Mouse (Mus musculus): ENCODE results near the gene Hmgn2.
"Not testable (repeated sequence)": the region's sequence is repeated elsewhere in the genome, so short reads cannot be mapped to it uniquely, and the experiment has no call there.

The Hmgn2 gene

GRCm38 (mm10) chr4:133968150-133968921 is at the start of gene Hmgn2:
Gene Hmgn2, minus strand, starts transcription at chr4:133968650.
- DNase-seq = peak; percentile 58

GRCm38 (mm10) chr4:134017201-134017865 is 48.9 kb upstream of the Hmgn2 start:
- DNase-seq = no peak

GRCm38 (mm10) chr4:134016767-134017166 is 48.3 kb upstream of the Hmgn2 start:
- no peak for DNase-seq

- DNase-seq = no peak
Observed at GRCm38 (mm10) chr4:134016208-134016607, 47.8 kb upstream of the Hmgn2 start.

GRCm38 (mm10) chr4:134012858-134013528 is 44.5 kb upstream of the Hmgn2 start:
- DNase-seq = no peak

- no peak for DNase-seq
Observed at GRCm38 (mm10) chr4:134011450-134012414, 43.3 kb upstream of the Hmgn2 start.

GRCm38 (mm10) chr4:134009709-134010108 is 41.3 kb upstream of the Hmgn2 start:
- no peak for DNase-seq

GRCm38 (mm10) chr4:134006845-134007244 is 38.4 kb upstream of the Hmgn2 start:
- no peak for DNase-seq

GRCm38 (mm10) chr4:134005581-134006358 is 37.3 kb upstream of the Hmgn2 start:
- no peak for DNase-seq

- DNase-seq = no peak
Observed at GRCm38 (mm10) chr4:134002903-134003302, 34.5 kb upstream of the Hmgn2 start.

- DNase-seq = no peak
Observed at GRCm38 (mm10) chr4:134002246-134002645, 33.8 kb upstream of the Hmgn2 start.

GRCm38 (mm10) chr4:134001710-134002109 is 33.3 kb upstream of the Hmgn2 start:
- no peak for DNase-seq

- peak; percentile 96 for DNase-seq
Observed at GRCm38 (mm10) chr4:134000466-134001438, 32.3 kb upstream of the Hmgn2 start, which contains the start of gene Dhdds. Gene Dhdds, minus strand, starts transcription at chr4:134000918.

GRCm38 (mm10) chr4:133994697-133995096 is 26.2 kb upstream of the Hmgn2 start:
- no peak for DNase-seq

- no peak for DNase-seq
Observed at GRCm38 (mm10) chr4:133991087-133991660, 22.7 kb upstream of the Hmgn2 start.

- DNase-seq = no peak
Observed at GRCm38 (mm10) chr4:133990035-133990434, 21.6 kb upstream of the Hmgn2 start.

GRCm38 (mm10) chr4:133988289-133988688 is 19.8 kb upstream of the Hmgn2 start:
- not testable (repeated sequence) for DNase-seq

- DNase-seq = no peak
Observed at GRCm38 (mm10) chr4:133982936-133983335, 14.5 kb upstream of the Hmgn2 start.

GRCm38 (mm10) chr4:133980496-133980895 is 12.0 kb upstream of the Hmgn2 start:
- no peak for DNase-seq
